Mouse (Mus musculus) spleen, adult 10 weeks (tissue): ENCODE results near the gene Ogfr. TPM values are rescaled to one million over a fixed set of nuclear protein-coding genes. Genes with fewer than 3 reads are reported as not detected.

Experiments
- polyA plus RNA-seq: library from polyadenylated mRNA; stranded (reverse); fragments of 350-450 nt; fragmentation: Illumina TruSeq; extraction: RNeasy Lipid Tissue Mini Kit (QIAGEN cat#74804); gene quantifications from one replicate; pipeline ENCODE4 v1.2.3, GENCODE M21; 2015; ENCODE audit warnings: low replicate concordance; ENCODE audit not compliant: insufficient read depth

The Ogfr gene
- 44.4 TPM for polyA plus RNA-seq

GRCm38 (mm10) chr2:180589123-180589831 is at the start of gene Ogfr:
TSS of gene Ogfr (plus strand) at chr2:180589245.

GRCm38 (mm10) chr2:180581002-180581401 is 8.0 kb upstream of the Ogfr start, which contains the start of gene Mrgbp:
TSS of gene Mrgbp (plus strand) at chr2:180581304.

GRCm38 (mm10) chr2:180597490-180597889 is 8.4 kb downstream of the Ogfr start, which contains the start of gene Col9a3:
TSS of gene Col9a3 (plus strand) at chr2:180597790.

GRCm38 (mm10) chr2:180642555-180643260 is 53.7 kb downstream of the Ogfr start, which contains the start of gene Tcfl5:
TSS of gene Tcfl5 (minus strand) at chr2:180642708.

Other genes with a start within 250 kb of the Ogfr start
- 2.9 TPM for gene Slco4a1, start 133.0 kb upstream of the Ogfr start, polyA plus RNA-seq
- not detected for gene Ntsr1, start 89.3 kb upstream of the Ogfr start, polyA plus RNA-seq
- gene Mrgbp, start 7.9 kb upstream of the Ogfr start, polyA plus RNA-seq, result 40.6 TPM
- gene Col9a3, start 8.5 kb downstream of the Ogfr start, polyA plus RNA-seq, result 1.2 TPM
- not detected for gene Tcfl5, start 53.5 kb downstream of the Ogfr start, polyA plus RNA-seq
- gene Dido1, start 120.8 kb downstream of the Ogfr start, polyA plus RNA-seq, result 56.4 TPM
- gene Gid8, start 120.9 kb downstream of the Ogfr start, polyA plus RNA-seq, result 77.1 TPM
- 17.0 TPM for gene Slc17a9, start 136.0 kb downstream of the Ogfr start, polyA plus RNA-seq
- gene Bhlhe23, start 187.7 kb downstream of the Ogfr start, polyA plus RNA-seq, result not detected